Mouse (Mus musculus): ENCODE data around the gene Zfp646. TPM values are rescaled to one million over a fixed set of nuclear protein-coding genes. Genes with fewer than 3 reads are reported as not detected.

The Zfp646 gene
- total and polyA plus RNA-seq, 2 experiments from 2014 or later, result 4.4 to 35.0 TPM

DNA sequence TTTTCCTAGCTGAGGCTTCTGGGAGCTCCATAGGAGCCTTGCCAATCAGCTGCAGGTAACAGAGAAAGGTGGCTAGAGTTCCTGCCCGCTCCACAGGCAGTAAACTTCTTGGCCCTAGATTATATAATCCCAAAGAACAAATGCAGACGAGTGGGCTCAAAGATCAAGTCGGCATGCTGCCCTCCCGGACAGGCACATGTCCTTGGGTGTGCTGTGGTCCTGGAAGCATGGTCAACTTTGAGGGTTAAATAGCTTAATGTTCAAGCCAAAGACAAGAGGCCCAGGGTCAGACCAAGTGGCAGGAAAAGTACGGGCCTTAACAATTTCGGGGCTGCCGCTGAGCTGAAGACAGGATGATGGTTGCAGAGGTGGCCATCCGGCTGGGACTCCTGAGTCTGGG lies 50.0 kb downstream of the Zfp646 start:
- Histone ChIP-seq H3K9ac (replicated peaks; ENCODE audit: low read length) (no peak overlapping the region), H3K27me3 (ENCODE audit: insufficient read depth, low read length) (peaks cover 9% of the 10 kb centered on the region; the same call in 1 of the 2 replicates), H3K9me3 (ENCODE audit: low read length) (no peaks in the 10 kb centered on the region), H3K4me3 (ENCODE audit: low read length) (no peak overlapping the region), H3K4me1 (ENCODE audit: insufficient read depth, low read length) (peaks cover 3% of the 10 kb centered on the region; the same call in 1 of the 2 replicates), H3K4me2 (ENCODE audit: low read depth, low read length) (no peak overlapping the region), H3K27ac (no peak overlapping the region), H3K36me3 (ENCODE audit: insufficient read depth, low read length) (peaks cover 9% of the 10 kb centered on the region; the same call in 1 of the 2 replicates)
- WGBS, result 91% methylated on average over 8 of the region's 8 CpGs
- DNase-seq (ENCODE audit: low spot score), result no peak
- ATAC-seq, result no peak
- no peak for TF ChIP-seq CTCF (IDR thresholded peaks at IDR 0.05; ENCODE audit: low read depth)

GRCm38 (mm10) chr7:127926846-127927245 lies 50.8 kb downstream of the Zfp646 start:
- no peak for ATAC-seq
- no peak overlapping the region for H3K4me3 ChIP-seq (ENCODE audit: low read length)

DNA sequence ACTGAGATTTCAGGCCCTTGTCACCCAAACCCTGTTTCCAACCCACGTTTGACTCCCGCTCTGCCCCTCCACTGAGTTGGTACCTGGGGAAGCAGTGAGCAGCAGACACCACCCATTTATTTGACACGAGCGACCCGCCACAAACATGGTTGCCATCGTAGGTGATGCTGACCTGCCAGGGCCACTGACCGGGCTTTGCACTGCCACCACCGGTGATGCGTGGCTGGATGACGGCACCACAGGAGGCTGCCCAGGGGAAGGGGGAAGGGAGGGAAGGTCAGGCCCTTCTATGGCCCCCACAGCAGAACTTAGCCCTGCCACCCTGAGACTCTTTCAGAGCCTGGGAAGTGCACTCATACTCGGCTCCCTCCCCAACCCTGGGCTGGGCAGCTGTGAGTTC lies 51.7 kb downstream of the Zfp646 start:
- peaks cover 9% of the 10 kb centered on the region; the same call in 1 of the 2 replicates for H3K36me3 ChIP-seq (ENCODE audit: insufficient read depth, low read length)
- peaks cover 3% of the 10 kb centered on the region; the same call in 1 of the 2 replicates for H3K4me1 ChIP-seq (ENCODE audit: insufficient read depth, low read length)
- H3K4me2 ChIP-seq (ENCODE audit: low read depth, low read length), result no peak overlapping the region
- 84% methylated on average over 11 of the region's 11 CpGs for WGBS
- ATAC-seq (no peak), DNase-seq (ENCODE audit: low spot score) (no peak)
- no peak overlapping the region for H3K4me3 ChIP-seq (ENCODE audit: low read length)
- no peaks in the 10 kb centered on the region for H3K9me3 ChIP-seq (ENCODE audit: low read length)
- peaks cover 9% of the 10 kb centered on the region; the same call in 1 of the 2 replicates for H3K27me3 ChIP-seq (ENCODE audit: insufficient read depth, low read length)
- no peak for TF ChIP-seq CTCF (IDR thresholded peaks at IDR 0.05; ENCODE audit: low read depth)
- no peak overlapping the region for H3K9ac ChIP-seq (replicated peaks; ENCODE audit: low read length)
- H3K27ac ChIP-seq, result no peak overlapping the region

More at GRCm38 (mm10) chr7:127926846-127927245, 50.8 kb downstream of the Zfp646 start:
- H3K4me1 ChIP-seq (ENCODE audit: insufficient read depth, low read length), result peaks cover 3% of the 10 kb centered on the region; the same call in 1 of the 2 replicates
- H3K4me2 ChIP-seq (ENCODE audit: low read depth, low read length), result no peak overlapping the region
- H3K9ac ChIP-seq (replicated peaks; ENCODE audit: low read length), result no peak overlapping the region
- WGBS, result 89% methylated on average over 11 of the region's 11 CpGs
- no peak for DNase-seq (ENCODE audit: low spot score)
- H3K27ac ChIP-seq, result no peak overlapping the region
- peaks cover 9% of the 10 kb centered on the region; the same call in 1 of the 2 replicates for H3K27me3 ChIP-seq (ENCODE audit: insufficient read depth, low read length)
- H3K9me3 ChIP-seq (ENCODE audit: low read length), result no peaks in the 10 kb centered on the region
- no peak for TF ChIP-seq CTCF (IDR thresholded peaks at IDR 0.05; ENCODE audit: low read depth)
- peaks cover 9% of the 10 kb centered on the region; the same call in 1 of the 2 replicates for H3K36me3 ChIP-seq (ENCODE audit: insufficient read depth, low read length)

GRCm38 (mm10) chr7:127928596-127928995 lies 52.6 kb downstream of the Zfp646 start:
- TF ChIP-seq CTCF (IDR thresholded peaks at IDR 0.05; ENCODE audit: low read depth), result no peak
- ATAC-seq, result peak; percentile 13; the same call in 1 of the 2 replicates
- Histone ChIP-seq H3K9ac (replicated peaks; ENCODE audit: low read length) (no peak overlapping the region), H3K9me3 (ENCODE audit: low read length) (no peaks in the 10 kb centered on the region), H3K27me3 (ENCODE audit: insufficient read depth, low read length) (peaks cover 9% of the 10 kb centered on the region; the same call in 1 of the 2 replicates), H3K4me3 (ENCODE audit: low read length) (no peak overlapping the region), H3K4me2 (ENCODE audit: low read depth, low read length) (no peak overlapping the region), H3K36me3 (ENCODE audit: insufficient read depth, low read length) (peaks cover 4% of the 10 kb centered on the region; the same call in 1 of the 2 replicates), H3K4me1 (ENCODE audit: insufficient read depth, low read length) (peaks cover 3% of the 10 kb centered on the region; the same call in 1 of the 2 replicates), H3K27ac (no peak overlapping the region)
- WGBS, result 48% methylated on average over 5 of the region's 5 CpGs
- no peak for DNase-seq (ENCODE audit: low spot score)

DNA sequence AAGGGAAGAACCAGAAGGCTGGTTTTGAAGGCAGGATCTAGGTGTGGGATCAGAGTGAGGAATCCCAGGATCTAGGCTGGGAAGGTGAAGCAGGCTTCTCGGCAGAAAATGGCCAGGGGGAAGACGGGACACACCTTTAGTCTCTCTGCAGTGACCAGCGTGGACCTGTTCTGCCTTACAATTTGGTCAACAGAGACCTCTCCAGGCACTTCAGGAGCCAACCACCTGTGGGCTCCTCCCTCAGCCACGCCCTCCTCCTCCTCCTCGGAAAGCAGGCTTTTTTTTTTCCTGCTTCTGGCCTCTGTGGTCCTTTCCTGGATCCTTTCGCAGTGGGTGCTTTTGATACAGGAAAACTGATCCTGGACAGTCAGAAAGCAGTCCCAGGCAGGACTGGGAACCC lies 53.9 kb downstream of the Zfp646 start, which contains the start of gene Prss8:
Gene Prss8, minus strand, starts transcription at position 182 of the 400 bp plus-strand sequence.
- Histone ChIP-seq H3K9me3 (ENCODE audit: low read length) (no peaks in the 10 kb centered on the region), H3K27me3 (ENCODE audit: insufficient read depth, low read length) (peaks cover 9% of the 10 kb centered on the region; the same call in 1 of the 2 replicates), H3K4me3 (ENCODE audit: low read length) (peak within 1 kb of the TSS; percentile 10; the same call in 1 of the 2 replicates), H3K4me2 (ENCODE audit: low read depth, low read length) (peak within 1 kb of the TSS; percentile 16; the same call in 1 of the 2 replicates), H3K4me1 (ENCODE audit: insufficient read depth, low read length) (peaks cover 3% of the 10 kb centered on the region; the same call in 1 of the 2 replicates), H3K9ac (replicated peaks; ENCODE audit: low read length) (no peak within 1 kb of the TSS; the same call in 1 of the 2 replicates), H3K36me3 (ENCODE audit: insufficient read depth, low read length) (peaks cover 4% of the 10 kb centered on the region; the same call in 1 of the 2 replicates), H3K27ac (no peak within 1 kb of the TSS)
- DNase-seq (ENCODE audit: low spot score) (no peak), ATAC-seq (no peak)
- TF ChIP-seq CTCF (IDR thresholded peaks at IDR 0.05; ENCODE audit: low read depth), result no peak
- 16% methylated on average over 6 of the region's 6 CpGs for WGBS

- Histone ChIP-seq H3K36me3 (ENCODE audit: insufficient read depth, low read length) (peaks cover 3% of the 10 kb centered on the region; the same call in 1 of the 2 replicates), H3K4me2 (ENCODE audit: low read depth, low read length) (no peak overlapping the region), H3K27ac (no peak overlapping the region), H3K4me1 (ENCODE audit: insufficient read depth, low read length) (peaks cover 3% of the 10 kb centered on the region; the same call in 1 of the 2 replicates), H3K9ac (replicated peaks; ENCODE audit: low read length) (no peak overlapping the region), H3K9me3 (ENCODE audit: low read length) (no peaks in the 10 kb centered on the region), H3K27me3 (ENCODE audit: insufficient read depth, low read length) (peaks cover 9% of the 10 kb centered on the region; the same call in 1 of the 2 replicates), H3K4me3 (ENCODE audit: low read length) (no peak overlapping the region)
- ATAC-seq (no peak), DNase-seq (ENCODE audit: low spot score) (no peak)
- no peak for TF ChIP-seq CTCF (IDR thresholded peaks at IDR 0.05; ENCODE audit: low read depth)
- WGBS, result 72% methylated on average over 5 of the region's 5 CpGs
Observed at GRCm38 (mm10) chr7:127930636-127931035, 54.6 kb downstream of the Zfp646 start.
